Mouse (Mus musculus) T-helper 2 cell (primary cell): ENCODE results near the gene Fignl2.

Experiments
- in situ Hi-C: fragments of 300-600 bp; cut with MboI, MseI; formaldehyde crosslinking; loops from one replicate; pipeline ENCODE4 v1.15.1; 2025; ENCODE audit warnings: high pct_unique_total_duplicates

The Fignl2 gene

GRCm38 (mm10) chr15:101066920-101067696 lies 11.3 kb downstream of the Fignl2 start:
- in situ Hi-C loops: no loop called here

DNA sequence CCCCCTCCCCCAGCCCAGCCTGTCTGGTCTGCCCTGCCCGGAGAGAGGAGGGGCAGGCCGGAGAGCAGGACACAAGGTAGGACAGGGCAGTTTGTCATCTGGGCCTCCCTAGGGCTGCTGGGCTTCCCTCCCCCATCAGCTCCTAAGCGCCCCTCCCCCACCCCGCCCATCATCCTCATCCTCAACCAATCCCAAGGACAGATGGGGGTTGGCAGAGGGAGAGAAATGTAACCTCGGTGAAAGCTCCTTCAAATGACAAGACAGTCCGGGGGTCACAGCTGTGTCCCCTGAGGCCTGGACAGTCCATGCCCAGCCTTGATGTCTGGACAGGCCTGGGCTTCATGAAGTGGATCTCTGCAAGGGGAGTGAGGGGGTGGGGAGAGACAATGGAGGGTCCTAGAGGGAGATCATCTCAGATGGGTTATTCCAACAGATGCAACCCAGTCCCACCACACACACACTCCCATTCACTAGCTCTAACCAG lies 12.0 kb downstream of the Fignl2 start:
- in situ Hi-C loops: no loop called here

- in situ Hi-C loops: no loop called here
Measured at GRCm38 (mm10) chr15:101065069-101065468, 13.3 kb downstream of the Fignl2 start.

- in situ Hi-C loops: no loop called here
Measured at GRCm38 (mm10) chr15:101060280-101060852, 18.0 kb downstream of the Fignl2 start.

- in situ Hi-C loops: no loop called here
Measured at GRCm38 (mm10) chr15:101059570-101060279, 18.6 kb downstream of the Fignl2 start.

GRCm38 (mm10) chr15:101056225-101056624 lies 22.1 kb downstream of the Fignl2 start:
- in situ Hi-C loops: no loop called here

- in situ Hi-C loops: no loop called here
Measured at GRCm38 (mm10) chr15:101054541-101054940, 23.8 kb downstream of the Fignl2 start.

GRCm38 (mm10) chr15:101053832-101054459 lies 24.4 kb downstream of the Fignl2 start:
- in situ Hi-C loops: no loop called here

- in situ Hi-C loops: no loop called here
Measured at GRCm38 (mm10) chr15:101052560-101053501, 25.5 kb downstream of the Fignl2 start.

DNA sequence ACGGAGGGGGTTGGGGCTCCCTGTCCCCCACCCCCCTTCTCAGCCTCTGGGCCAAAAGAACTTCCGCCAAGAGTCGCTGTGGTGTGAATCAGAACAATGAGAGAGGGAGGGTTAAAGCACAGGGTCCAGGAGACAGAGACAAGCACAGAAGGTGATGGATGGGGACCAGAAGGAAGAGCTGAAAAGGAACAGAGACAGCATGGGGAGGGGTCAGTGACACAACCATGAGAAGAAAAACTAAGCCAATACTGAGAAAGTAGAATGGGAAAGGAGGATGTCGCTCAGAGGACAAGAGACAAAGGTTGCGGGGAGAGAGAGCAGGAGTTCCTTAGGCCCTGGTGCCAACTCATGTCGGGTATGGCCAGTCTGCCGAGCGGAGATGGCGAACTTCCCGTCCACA lies 26.5 kb downstream of the Fignl2 start:
- in situ Hi-C loops: no loop called here

DNA sequence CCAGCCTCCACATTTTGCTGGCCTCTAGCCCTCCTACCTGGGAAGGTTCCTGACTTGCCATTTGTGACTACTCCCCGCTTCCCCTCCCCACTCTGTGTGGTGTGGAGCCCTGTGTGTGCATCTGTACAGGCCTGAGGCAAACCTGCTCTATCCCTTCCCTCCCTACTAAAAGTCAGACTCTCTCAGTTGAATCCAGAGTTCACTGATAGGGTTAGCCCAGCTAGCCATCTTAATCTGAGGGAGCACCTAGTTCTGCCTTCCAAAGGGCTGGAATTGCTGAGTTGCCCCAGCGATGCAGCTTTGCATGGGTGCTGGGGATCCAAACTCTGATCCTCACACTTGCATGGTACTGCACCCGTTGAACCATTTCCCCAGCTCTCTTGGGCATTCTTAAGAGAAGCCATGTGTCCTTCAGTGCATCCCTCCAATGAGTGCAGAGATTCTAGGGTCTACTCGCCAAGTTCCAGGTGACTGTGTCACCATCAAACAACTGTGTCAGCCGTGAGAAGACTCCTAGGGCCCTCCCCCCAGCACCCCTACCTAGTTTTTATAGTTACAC lies 29.9 kb downstream of the Fignl2 start:
- in situ Hi-C loops: no loop called here

DNA sequence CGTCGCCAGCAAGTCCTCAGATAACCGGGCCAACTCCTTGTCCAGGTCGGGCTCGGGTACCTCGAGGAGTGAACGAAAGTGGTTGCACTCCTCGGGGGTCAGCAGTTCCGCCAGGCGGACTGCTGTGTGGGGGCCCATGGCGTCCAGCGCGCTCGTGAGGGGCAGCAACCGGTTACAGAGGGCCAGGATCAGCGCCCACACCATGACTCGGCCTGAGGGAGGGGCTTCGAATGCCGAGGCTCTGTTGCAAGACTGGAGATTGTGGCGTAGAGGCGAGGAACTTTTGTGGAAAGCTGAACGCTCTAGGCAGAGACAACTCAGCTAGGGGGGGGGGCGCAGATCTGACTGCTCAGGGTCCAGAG lies 31.2 kb downstream of the Fignl2 start, which contains the start of gene Gm47841:
TSS of gene Gm47841 (minus strand) at position 204 of the 362 bp plus-strand sequence.
- in situ Hi-C loops: no loop called here

DNA sequence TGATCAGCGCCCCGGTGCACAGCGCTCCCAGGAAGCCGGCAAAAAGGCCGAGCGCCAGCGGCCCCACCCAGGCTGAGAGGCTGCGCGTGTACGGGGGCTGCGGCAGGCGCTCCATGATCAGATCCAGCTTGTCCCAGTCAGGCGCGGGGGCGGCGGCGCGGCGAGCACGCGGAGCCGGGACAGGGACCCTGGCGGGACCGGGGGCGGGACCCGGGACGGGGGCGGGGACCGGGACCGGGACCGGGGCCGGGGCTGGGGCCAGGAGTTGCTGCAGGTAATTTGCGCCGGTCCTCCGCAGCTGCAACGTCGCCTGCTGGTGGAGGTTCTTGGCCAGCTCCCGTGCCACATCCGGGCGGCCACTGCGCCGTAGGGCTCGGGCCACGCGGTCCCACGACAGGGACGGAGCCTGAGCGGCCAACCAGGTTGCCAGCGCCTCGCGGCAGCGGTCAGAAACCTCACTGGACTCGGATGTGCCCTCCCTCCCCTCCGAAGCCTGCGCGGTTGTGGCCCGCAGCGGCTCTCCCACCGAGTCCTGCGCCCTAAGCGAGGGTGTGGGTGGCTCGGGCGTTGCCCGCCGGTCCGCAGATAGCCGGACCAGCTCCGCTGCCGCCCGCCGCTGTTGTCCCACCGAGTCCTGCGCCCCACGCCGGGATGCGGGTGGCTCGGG lies 31.7 kb downstream of the Fignl2 start:
- in situ Hi-C loops: no loop called here

GRCm38 (mm10) chr15:101046039-101046526 lies 32.3 kb downstream of the Fignl2 start:
- in situ Hi-C loops: no loop called here

GRCm38 (mm10) chr15:101044531-101044930 lies 33.8 kb downstream of the Fignl2 start:
- in situ Hi-C loops: no loop called here

DNA sequence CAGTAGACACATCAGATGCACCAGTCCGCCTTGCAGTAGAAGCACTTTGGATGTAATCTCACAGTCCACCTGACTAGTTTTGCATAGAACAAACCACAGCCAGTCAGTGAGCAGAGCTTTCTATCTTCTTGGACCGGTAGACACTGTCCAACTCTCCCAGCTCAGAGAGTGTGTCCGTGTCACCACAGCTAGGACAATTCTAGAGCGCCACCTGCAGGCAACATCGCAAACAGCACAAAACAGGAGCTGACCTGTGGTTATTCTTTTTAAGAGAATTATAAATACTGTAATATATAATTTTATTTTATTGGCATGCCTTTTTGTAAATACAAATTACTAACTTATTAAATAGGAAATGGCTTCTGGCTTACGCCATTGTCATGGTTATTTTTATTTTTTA lies 35.8 kb downstream of the Fignl2 start:
- in situ Hi-C loops: no loop called here

DNA sequence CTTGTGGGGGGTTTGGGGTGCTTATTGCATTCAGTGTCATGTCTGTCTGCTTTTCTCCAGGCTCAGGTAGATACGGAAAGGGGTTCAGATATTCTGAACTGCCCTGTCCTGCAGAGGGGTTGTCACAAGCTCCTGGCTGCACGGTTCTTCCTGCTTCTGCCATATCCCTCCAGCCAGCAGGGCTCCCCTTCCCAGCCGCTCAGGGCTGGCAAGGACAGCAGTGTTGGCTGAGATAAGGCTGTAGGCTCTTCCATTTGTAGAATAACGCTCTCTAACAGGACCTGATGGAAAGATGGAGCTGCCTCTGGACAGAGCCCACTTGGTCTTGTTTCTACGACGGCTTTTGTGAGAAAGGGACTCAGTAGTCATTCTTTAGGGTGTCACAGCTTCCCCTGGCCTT lies 36.4 kb downstream of the Fignl2 start:
- in situ Hi-C loops: no loop called here

DNA sequence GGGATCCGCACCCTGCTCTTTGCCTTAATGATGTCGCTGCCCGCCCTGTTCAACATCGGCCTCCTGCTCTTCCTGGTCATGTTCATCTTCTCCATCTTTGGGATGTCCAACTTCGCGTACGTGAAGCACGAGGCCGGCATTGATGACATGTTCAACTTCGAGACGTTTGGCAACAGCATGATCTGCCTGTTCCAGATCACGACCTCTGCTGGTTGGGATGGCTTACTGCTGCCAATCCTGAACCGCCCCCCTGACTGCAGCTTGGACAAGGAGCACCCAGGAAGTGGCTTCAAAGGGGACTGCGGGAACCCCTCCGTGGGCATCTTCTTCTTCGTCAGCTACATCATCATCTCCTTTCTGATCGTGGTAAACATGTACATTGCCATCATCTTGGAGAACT lies 38.7 kb downstream of the Fignl2 start:
- in situ Hi-C loops: no loop called here

DNA sequence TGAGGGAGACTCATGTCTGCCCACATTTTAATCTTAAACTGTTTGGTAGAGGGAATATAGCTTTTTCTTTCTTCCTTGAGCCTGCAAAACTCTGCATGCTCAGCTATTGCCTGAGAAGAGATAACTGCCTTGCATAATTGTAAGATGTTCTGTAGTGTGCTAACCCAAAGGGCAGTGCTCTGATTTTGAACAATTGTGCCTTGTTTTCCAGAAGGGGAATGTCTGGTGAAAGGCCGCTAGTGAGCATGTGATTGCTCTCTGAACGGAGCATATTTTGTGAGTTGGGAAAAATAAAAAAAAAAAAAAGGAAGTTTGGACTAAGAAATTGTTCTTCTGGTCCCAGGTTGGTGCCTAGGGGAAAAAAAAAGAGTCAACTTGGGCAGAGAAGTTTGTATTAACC lies 49.4 kb downstream of the Fignl2 start:
- in situ Hi-C loops: no loop called here

- in situ Hi-C loops: no loop called here
Measured at GRCm38 (mm10) chr15:101011352-101011751, 67.0 kb downstream of the Fignl2 start.
